Mouse (Mus musculus): ENCODE results near the gene Slc38a7. TPM values are rescaled to one million over a fixed set of nuclear protein-coding genes. Genes with fewer than 3 reads are reported as not detected.

Gene Slc38a7
- polyA plus RNA-seq, 1 experiment: 14.9 TPM

DNA sequence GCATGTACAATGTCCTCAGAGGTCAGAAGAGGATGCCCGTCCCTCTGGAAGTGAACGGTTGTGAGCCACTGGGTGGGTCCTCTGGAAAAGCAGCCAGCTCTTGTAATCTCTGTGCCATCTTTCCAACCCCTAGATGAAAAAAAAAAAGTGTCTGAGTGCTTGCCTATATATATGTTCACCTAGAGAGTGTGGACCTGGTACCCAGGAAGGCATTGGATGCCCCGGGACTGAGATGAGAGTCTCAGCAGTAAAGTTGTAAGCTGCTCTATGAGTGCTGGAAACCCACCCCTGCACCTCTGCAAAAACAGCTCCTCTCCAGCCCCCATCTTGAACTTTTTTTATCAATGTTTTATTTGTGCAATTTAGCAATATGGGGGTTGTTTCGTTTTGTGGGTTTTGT lies 44.7 kb downstream of the Slc38a7 start:
- WGBS: 61% methylated on average over 4 of the region's 4 CpGs
- no peaks in the 10 kb centered on the region for H3K27me3 ChIP-seq (ENCODE audit: control insufficient read depth, insufficient read depth, low read length)
- peaks cover 8% of the 10 kb centered on the region for H3K4me1 ChIP-seq (ENCODE audit: control insufficient read depth, insufficient read depth, insufficient read length, low read length)
- no peak overlapping the region for H3K4me3 ChIP-seq (ENCODE audit: low read depth, low read length)
- TF ChIP-seq POLR2A (IDR thresholded peaks at IDR 0.05; ENCODE audit: low read depth, low read length) (no peak), CTCF (IDR thresholded peaks at IDR 0.05; ENCODE audit: extremely low read depth, insufficient read length, insufficient replicate concordance, low read depth, low read length) (no peak)
- no peak overlapping the region for H3K27ac ChIP-seq (ENCODE audit: insufficient read depth, low read depth, low read length)
- no peaks in the 10 kb centered on the region for H3K36me3 ChIP-seq (ENCODE audit: control insufficient read depth, insufficient read depth, low read length)

DNA sequence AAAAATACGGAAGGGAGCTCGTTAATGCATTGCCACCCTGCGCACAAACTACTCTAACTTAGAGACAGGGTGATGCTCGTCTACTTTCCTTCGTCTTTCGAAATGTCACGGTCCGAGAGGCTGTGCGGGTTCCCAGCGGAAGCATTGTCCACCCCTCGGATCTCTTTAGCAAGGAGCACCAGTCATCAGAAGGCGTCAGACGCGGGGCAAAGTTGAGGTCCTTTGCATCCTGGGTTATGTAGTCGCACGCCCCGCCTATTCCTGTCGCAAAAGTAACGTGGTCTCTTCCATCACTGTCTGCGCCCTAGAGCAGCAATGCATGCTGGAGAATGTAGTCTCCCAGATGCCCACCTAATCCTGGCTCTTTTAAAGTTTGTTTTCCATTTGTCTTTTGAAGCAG lies 45.5 kb downstream of the Slc38a7 start:
- WGBS: under 1% methylated on average over 20 of the region's 20 CpGs
- H3K36me3 ChIP-seq (ENCODE audit: control insufficient read depth, insufficient read depth, low read length): no peaks in the 10 kb centered on the region
- peak overlapping the region; percentile 83 for H3K4me3 ChIP-seq (ENCODE audit: low read depth, low read length)
- H3K4me1 ChIP-seq (ENCODE audit: control insufficient read depth, insufficient read depth, insufficient read length, low read length): peaks cover 8% of the 10 kb centered on the region
- TF ChIP-seq CTCF (IDR thresholded peaks at IDR 0.05; ENCODE audit: extremely low read depth, insufficient read length, insufficient replicate concordance, low read depth, low read length) (no peak), POLR2A (IDR thresholded peaks at IDR 0.05; ENCODE audit: low read depth, low read length) (peak; percentile 77; the same call in 1 of the 2 replicates)
- no peaks in the 10 kb centered on the region for H3K27me3 ChIP-seq (ENCODE audit: control insufficient read depth, insufficient read depth, low read length)
- H3K27ac ChIP-seq (ENCODE audit: insufficient read depth, low read depth, low read length): peak overlapping the region; percentile 95

DNA sequence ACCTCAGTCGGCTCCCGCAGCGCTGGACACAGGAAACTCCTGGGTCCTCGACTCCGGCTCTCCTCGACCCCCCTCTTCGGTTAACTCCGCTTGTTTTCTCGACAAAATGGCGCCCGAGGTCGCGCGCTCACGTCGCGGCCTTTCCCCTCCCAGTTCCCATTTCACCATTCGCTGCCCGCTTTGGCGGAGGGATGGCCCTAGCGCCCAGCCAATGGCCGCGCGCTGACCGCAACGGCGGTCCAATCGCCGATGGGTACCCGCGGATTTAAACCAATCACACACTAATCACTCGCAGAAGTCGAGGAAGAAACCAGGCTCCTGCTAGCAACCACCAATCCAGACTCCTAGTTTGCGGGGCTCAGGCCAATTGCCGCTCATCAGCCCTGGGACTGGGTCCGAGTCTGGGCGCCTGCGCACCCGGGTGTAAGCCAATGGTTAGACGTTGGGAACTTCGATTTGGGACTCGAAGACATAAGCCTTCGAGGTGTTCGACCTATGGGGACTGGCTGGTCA lies 46.0 kb downstream of the Slc38a7 start, which contains the start of gene Cnot1:
Gene Cnot1 (minus strand): TSS at position 134 of the 513 bp plus-strand sequence.
- no peaks in the 10 kb centered on the region for H3K36me3 ChIP-seq (ENCODE audit: control insufficient read depth, insufficient read depth, low read length)
- peak within 1 kb of the TSS; percentile 83 for H3K4me3 ChIP-seq (ENCODE audit: low read depth, low read length)
- H3K27me3 ChIP-seq (ENCODE audit: control insufficient read depth, insufficient read depth, low read length): no peaks in the 10 kb centered on the region
- H3K4me1 ChIP-seq (ENCODE audit: control insufficient read depth, insufficient read depth, insufficient read length, low read length): peaks cover 8% of the 10 kb centered on the region
- TF ChIP-seq CTCF (IDR thresholded peaks at IDR 0.05; ENCODE audit: extremely low read depth, insufficient read length, insufficient replicate concordance, low read depth, low read length) (no peak), POLR2A (IDR thresholded peaks at IDR 0.05; ENCODE audit: low read depth, low read length) (no peak; the same call in 1 of the 2 replicates)
- H3K27ac ChIP-seq (ENCODE audit: insufficient read depth, low read depth, low read length): peak within 1 kb of the TSS; percentile 95
- under 1% methylated on average over 44 of the region's 44 CpGs for WGBS

DNA sequence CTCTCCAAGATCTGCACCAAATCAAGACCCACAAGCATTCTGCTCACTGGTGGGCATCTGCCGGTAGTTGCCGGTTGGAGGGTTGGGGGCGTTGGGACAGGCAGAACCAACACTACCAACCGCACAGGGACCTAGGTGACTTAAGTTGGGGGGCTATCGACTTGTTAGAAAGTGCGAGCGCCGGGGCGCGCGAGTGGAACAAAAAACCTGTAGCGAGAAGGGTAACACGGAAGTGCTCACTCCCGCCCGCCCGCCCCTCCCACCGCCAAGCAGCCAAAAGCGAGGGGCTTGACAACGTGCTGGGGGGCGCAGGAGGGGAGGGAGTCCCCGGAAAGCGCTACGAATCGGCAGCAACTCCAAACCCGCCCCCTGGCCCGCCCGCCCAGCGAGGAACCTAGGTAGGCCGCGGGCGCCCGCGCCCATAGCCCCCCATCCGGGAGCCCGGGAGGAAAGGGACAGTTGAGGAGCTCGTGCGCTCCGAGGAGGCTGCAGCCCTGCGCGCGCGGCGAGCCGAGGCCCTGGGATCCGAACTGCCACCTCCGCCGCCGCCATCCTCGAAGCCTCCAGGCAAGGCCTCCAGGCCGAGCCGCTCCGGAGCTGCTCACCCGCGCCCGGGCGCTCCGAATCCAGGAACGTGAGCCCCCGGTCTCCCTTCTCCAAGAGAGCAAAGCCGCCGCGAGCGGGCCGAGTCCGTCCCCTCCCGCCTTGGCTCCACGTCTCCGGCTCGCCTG lies 46.7 kb downstream of the Slc38a7 start:
- H3K27ac ChIP-seq (ENCODE audit: insufficient read depth, low read depth, low read length): peak overlapping the region; percentile 38
- H3K27me3 ChIP-seq (ENCODE audit: control insufficient read depth, insufficient read depth, low read length): no peaks in the 10 kb centered on the region

DNA sequence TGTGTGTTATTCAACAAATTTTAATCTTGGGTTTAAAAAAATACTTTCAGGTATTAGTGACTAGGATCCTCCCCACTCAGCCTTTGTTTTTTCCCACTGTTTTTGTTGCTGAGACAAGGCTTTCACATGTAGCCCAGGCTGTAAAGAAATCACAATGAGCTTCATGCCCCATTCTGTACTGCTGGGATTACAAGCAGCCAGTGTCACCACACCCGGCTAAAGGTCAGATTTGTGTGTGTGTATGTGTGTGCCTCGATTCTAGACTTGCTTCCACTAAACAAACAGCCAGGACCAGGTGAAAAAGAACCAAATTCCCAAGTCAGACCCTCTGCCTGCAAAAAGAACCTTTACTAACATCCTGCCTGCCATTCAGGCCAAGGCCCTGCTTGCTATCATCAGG lies 47.9 kb downstream of the Slc38a7 start:
- TF ChIP-seq CTCF (IDR thresholded peaks at IDR 0.05; ENCODE audit: extremely low read depth, insufficient read length, insufficient replicate concordance, low read depth, low read length): no peak
- no peak for TF ChIP-seq POLR2A (IDR thresholded peaks at IDR 0.05; ENCODE audit: low read depth, low read length)
- Histone ChIP-seq H3K27me3 (ENCODE audit: control insufficient read depth, insufficient read depth, low read length) (no peaks in the 10 kb centered on the region), H3K4me3 (ENCODE audit: low read depth, low read length) (peak overlapping the region; percentile 32; the same call in 1 of the 2 replicates), H3K27ac (ENCODE audit: insufficient read depth, low read depth, low read length) (peak overlapping the region; percentile 38), H3K36me3 (ENCODE audit: control insufficient read depth, insufficient read depth, low read length) (peaks cover 3% of the 10 kb centered on the region; the same call in 1 of the 2 replicates), H3K4me1 (ENCODE audit: control insufficient read depth, insufficient read depth, insufficient read length, low read length) (peaks cover 9% of the 10 kb centered on the region)
- 17% methylated on average over 2 of the region's 2 CpGs for WGBS

More for the DNA sequence above, 46.7 kb downstream of the Slc38a7 start:
- TF ChIP-seq POLR2A (IDR thresholded peaks at IDR 0.05; ENCODE audit: low read depth, low read length) (no peak; the same call in 1 of the 2 replicates), CTCF (IDR thresholded peaks at IDR 0.05; ENCODE audit: extremely low read depth, insufficient read length, insufficient replicate concordance, low read depth, low read length) (no peak)
- no peaks in the 10 kb centered on the region for H3K36me3 ChIP-seq (ENCODE audit: control insufficient read depth, insufficient read depth, low read length)
- H3K4me1 ChIP-seq (ENCODE audit: control insufficient read depth, insufficient read depth, insufficient read length, low read length): peaks cover 8% of the 10 kb centered on the region
- under 1% methylated on average over 66 of the region's 69 CpGs for WGBS
- peak overlapping the region; percentile 83 for H3K4me3 ChIP-seq (ENCODE audit: low read depth, low read length)

DNA sequence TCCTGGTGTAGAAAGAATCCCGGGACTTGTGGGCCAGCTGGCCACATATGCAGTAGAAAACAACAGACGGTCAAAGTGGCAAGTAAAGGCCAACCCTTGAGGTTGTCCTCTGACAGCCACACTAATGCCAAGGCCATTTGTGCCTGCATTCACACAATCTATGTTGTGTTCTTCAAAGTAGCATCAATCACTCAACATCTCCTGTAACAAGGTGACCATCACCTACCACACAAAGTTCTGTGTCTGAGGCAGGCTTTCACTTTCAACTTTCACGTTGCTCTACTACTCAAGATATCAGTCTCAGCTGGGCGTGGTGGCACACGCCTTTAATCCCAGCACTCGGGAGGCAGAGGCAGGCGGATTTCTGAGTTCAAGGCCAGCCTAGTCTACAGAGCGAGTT lies 51.1 kb downstream of the Slc38a7 start:
- 43% methylated on average over 8 of the region's 8 CpGs for WGBS

DNA sequence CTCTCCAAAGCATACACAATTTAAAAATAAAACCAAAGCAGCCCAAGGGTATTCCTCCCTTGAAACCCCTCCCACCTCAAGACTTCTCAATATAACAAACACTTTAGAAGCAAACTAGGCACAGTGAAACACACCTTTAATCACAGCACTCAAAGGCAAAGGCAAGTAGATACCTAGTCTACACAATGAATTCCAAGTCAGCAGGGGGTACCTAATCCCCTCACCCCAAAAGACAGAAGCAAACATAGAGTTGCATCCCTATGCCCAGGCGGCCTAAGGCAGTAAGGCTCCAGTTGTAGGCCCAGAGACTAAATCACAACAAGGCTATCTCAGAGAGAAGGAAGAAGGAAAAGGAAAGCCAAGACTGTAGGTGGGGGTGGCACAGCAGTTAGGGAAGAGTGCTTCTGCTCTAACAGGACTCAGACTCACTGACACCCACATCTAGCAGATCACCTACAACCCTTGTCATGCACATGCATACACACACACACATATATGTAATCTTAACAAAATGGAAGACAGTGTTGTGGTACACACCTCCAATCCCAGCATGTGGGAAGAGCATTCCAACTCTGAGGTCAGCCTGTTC lies 51.8 kb downstream of the Slc38a7 start:
- Histone ChIP-seq H3K27me3 (ENCODE audit: control insufficient read depth, insufficient read depth, low read length) (no peaks in the 10 kb centered on the region), H3K36me3 (ENCODE audit: control insufficient read depth, insufficient read depth, low read length) (peaks cover 3% of the 10 kb centered on the region; the same call in 1 of the 2 replicates), H3K4me1 (ENCODE audit: control insufficient read depth, insufficient read depth, insufficient read length, low read length) (peaks cover 12% of the 10 kb centered on the region), H3K4me3 (ENCODE audit: low read depth, low read length) (no peak overlapping the region), H3K27ac (ENCODE audit: insufficient read depth, low read depth, low read length) (no peak overlapping the region)
- TF ChIP-seq CTCF (IDR thresholded peaks at IDR 0.05; ENCODE audit: extremely low read depth, insufficient read length, insufficient replicate concordance, low read depth, low read length): no peak
- TF ChIP-seq POLR2A (IDR thresholded peaks at IDR 0.05; ENCODE audit: low read depth, low read length): no peak
- WGBS: 93% methylated on average over 1 of the region's 1 CpGs

More for the DNA sequence above, 51.1 kb downstream of the Slc38a7 start:
- TF ChIP-seq CTCF (IDR thresholded peaks at IDR 0.05; ENCODE audit: extremely low read depth, insufficient read length, insufficient replicate concordance, low read depth, low read length) (no peak), POLR2A (IDR thresholded peaks at IDR 0.05; ENCODE audit: low read depth, low read length) (no peak)
- Histone ChIP-seq H3K27ac (ENCODE audit: insufficient read depth, low read depth, low read length) (no peak overlapping the region), H3K4me3 (ENCODE audit: low read depth, low read length) (no peak overlapping the region), H3K36me3 (ENCODE audit: control insufficient read depth, insufficient read depth, low read length) (peaks cover 3% of the 10 kb centered on the region; the same call in 1 of the 2 replicates), H3K27me3 (ENCODE audit: control insufficient read depth, insufficient read depth, low read length) (no peaks in the 10 kb centered on the region), H3K4me1 (ENCODE audit: control insufficient read depth, insufficient read depth, insufficient read length, low read length) (peaks cover 12% of the 10 kb centered on the region)

All from small intestine, adult 2 months (tissue).